Mouse (Mus musculus): ENCODE measurements at regions not wholly inside any gene's neighbourhood (a gene's known extent, or its start where the extent isn't known, plus 50 kb on each side); places are given as distances from the start of the nearest gene placed in this dataset.

DNA sequence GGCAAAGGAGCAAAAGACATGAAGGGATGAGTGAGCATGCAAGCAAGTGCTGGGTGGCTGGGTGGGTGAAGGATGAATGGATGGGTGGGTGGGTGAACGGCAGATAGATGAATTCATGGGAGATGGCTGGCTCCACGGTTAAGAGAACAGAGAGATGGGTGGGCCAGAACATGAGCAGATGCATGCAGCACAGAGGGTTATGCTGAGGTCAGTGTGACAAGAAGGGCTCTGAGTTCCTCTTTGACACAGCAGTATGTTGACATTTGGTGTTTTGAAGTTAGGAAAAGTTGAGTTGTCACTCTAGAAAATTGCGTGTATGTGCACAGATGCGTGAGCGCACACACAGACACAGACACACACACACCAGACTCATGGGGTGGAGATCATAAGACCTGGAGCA, 83.2 kb upstream of the Tmem189 start:
- TF ChIP-seq GATA1 (IDR thresholded peaks at IDR 0.05; ENCODE audit: borderline replicate concordance, low read length) (no peak), FLI1 (IDR thresholded peaks at IDR 0.05; ENCODE audit: low read length) (no peak)

All from megakaryocyte, embryonic 14.5 days (primary cell).